1 mouse cellular context compared by ENCODE assay signal in genomic region chr5:134942740-134943139, GRCm38 (mm10).
TF ChIP-seq lines count a peak whose summit lies in the region.

No protein-coding gene starts in this region.

TF ChIP-seq in ES-E14, 5 proteins besides CTCF, POLR2A, EP300 and RAD21 (continued from another document):
- TF ChIP-seq CHD2 (IDR thresholded peaks at IDR 0.05; ENCODE audit: low read depth, low read length) (no peak; the same call in 1 of the 2 replicates), MAFK (IDR thresholded peaks at IDR 0.05; ENCODE audit: insufficient read depth, low read depth, low read length) (0 out of 2 replicates have a peak, but pooled peaks have one; percentile 5), ZC3H11A (IDR thresholded peaks at IDR 0.05; ENCODE audit: borderline replicate concordance, low read depth, low read length) (no peak)
TF ChIP-seq in ES-E14: peak in this region for 1.
